Mouse (Mus musculus) v-Abl transformed pro-B cells (cell line): Measurements from ENCODE around the gene Nfam1.

Experiments
- in situ Hi-C, 2 experiments: fragments of 400-800 bp; cut with MboI; formaldehyde crosslinking; loops; one replicate each; pipeline ENCODE4 v1.15.1; 2025; ENCODE audit not compliant: unreplicated experiment in 2 of 2

Nfam1 gene

GRCm38 (mm10) chr15:83042655-83043361 lies 9.7 kb upstream of the Nfam1 start:
- in situ Hi-C loops, result loop anchor here (5.0 to 25.0 kb wide), 4 partner anchors 162 to 1019 kb away; partner anchors contain the start of genes Wbp2nl (in 2 of the 2) and Efcab6 (in 1 of the 2)

DNA sequence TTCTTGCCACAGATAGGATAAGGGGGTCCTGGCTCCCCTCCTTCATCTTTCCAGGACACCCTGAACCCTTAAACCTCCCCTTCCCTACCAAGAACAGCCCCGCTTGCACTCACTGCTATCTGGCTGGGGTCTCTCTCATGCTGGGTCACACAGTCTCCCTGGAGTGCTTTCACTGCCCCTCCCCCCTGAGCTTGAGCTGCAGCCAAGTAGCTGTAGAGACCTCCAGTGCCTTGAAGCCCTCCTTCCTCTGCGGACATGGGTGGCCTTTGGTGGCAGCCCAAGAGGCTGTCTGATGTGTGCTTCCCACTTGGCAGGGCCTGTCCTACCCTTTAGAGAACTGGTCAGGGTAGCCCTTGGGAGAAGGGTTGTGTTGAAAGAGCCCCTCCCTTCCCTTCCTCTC lies 7.0 kb upstream of the Nfam1 start:
- in situ Hi-C loops, result loop anchor here (5.0 to 25.0 kb wide), 4 partner anchors 165 to 1022 kb away; partner anchors contain the start of genes Wbp2nl (in 2 of the 2) and Efcab6 (in 1 of the 2)

- in situ Hi-C loops, result loop anchor here (5.0 to 25.0 kb wide), 3 partner anchors 222 to 1023 kb away; partner anchors contain the start of genes Wbp2nl (in 2 of the 2) and Efcab6 (in 1 of the 2)
Observed at GRCm38 (mm10) chr15:83038812-83039211, 5.7 kb upstream of the Nfam1 start.

GRCm38 (mm10) chr15:83037755-83038483 lies 4.8 kb upstream of the Nfam1 start:
- in situ Hi-C loops, result loop anchor here (5.0 to 25.0 kb wide), 3 partner anchors 221 to 1024 kb away; partner anchors contain the start of genes Wbp2nl (in 2 of the 2) and Efcab6 (in 1 of the 2)

GRCm38 (mm10) chr15:83036900-83037519 lies 3.9 kb upstream of the Nfam1 start:
- in situ Hi-C loops, result loop anchor here (5.0 to 25.0 kb wide), 3 partner anchors 220 to 1025 kb away; partner anchors contain the start of genes Wbp2nl (in 2 of the 2) and Efcab6 (in 1 of the 2)

DNA sequence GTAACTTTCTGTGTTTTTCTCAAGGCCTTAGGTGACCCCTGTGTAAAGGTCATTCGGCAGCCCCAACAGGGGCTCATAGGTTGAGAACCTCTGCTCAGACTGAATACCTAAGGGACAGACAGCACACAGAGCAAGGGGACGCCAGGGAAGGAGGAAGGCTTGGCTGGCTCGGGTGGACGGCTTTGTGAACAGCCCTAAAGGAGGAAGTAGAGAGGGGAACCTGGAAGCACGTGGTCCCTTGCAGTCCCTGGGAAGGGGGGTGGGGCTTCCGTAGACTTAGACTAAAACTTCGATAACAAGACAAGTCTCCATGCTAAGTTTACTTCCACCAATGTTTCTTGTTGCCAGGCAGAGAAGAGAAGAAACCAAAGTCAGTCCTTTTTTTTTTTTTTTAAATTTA lies 3.0 kb upstream of the Nfam1 start:
- in situ Hi-C loops, result loop anchor here (5.0 to 25.0 kb wide), 3 partner anchors 219 to 1026 kb away; partner anchors contain the start of genes Wbp2nl (in 2 of the 2) and Efcab6 (in 1 of the 2)

- in situ Hi-C loops, result loop anchor here (25.0 kb wide), 2 partner anchors 747 to 1028 kb away; partner anchors contain the start of genes Wbp2nl (in 2 of the 2) and Efcab6 (in 1 of the 2)
Observed at GRCm38 (mm10) chr15:83034275-83034977, 1.3 kb upstream of the Nfam1 start.

GRCm38 (mm10) chr15:83030884-83031283 lies 2.2 kb downstream of the Nfam1 start:
- in situ Hi-C loops, result loop anchor here (25.0 kb wide), 2 partner anchors 744 to 1031 kb away; partner anchors contain the start of genes Wbp2nl (in 2 of the 2) and Efcab6 (in 1 of the 2)

DNA sequence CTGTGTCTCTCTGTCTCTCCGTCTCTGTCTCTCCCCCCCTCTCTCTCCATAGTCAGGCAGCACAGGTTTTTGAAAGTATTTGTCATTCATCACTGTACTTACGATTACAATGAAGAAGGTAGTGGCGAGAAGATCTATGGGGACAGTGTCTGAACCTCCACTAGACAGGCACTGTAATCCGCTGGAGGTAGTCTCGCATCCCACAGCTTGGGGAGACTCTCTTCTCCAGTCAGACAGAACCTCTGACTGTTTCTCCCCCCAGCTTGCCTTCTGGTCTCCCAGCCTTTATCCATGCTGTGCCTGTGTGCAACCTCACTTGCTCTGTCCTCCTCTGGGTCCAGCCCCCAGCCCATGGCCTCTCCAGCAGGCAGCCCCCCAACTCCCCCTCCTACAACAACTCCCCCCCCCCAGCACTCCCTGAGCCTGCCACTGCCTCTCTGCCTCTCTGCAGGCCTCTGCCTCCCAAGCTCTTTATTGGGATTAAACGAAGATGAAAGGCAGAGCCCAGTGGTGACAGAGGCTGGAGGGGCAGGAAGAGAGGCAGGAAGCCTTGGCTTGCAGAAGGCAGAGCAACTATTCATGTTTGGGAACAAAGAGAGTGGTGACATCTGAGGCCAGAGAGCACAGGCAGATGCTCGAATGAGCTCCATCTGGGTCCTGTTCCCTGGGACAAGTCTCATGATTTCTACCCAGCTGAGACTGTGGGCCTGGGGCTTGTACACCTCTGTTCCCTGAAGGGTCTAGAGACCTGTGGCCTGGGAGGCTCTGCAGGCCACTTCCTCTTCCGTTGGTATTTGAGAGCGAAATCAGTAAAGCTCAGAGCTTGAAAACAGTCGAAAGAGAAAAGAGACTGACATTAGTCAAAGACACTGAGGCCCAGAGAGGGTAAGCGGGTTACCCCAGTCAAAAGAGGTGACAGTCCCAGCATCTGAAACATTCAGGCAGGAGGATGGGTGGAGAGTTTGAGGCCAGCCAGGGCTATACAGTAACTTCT lies 3.1 kb downstream of the Nfam1 start:
- in situ Hi-C loops, result loop anchor here (25.0 kb wide), 2 partner anchors 743 to 1032 kb away; partner anchors contain the start of genes Wbp2nl (in 2 of the 2) and Efcab6 (in 1 of the 2)

GRCm38 (mm10) chr15:83026129-83026528 lies 7.0 kb downstream of the Nfam1 start:
- in situ Hi-C loops, result loop anchor here (25.0 kb wide), 2 partner anchors 739 to 1036 kb away; partner anchors contain the start of genes Wbp2nl (in 2 of the 2) and Efcab6 (in 1 of the 2)

- in situ Hi-C loops, result loop anchor here (25.0 kb wide), 2 partner anchors 738 to 1037 kb away; partner anchors contain the start of genes Wbp2nl (in 2 of the 2) and Efcab6 (in 1 of the 2)
Observed at GRCm38 (mm10) chr15:83025041-83025760, 7.9 kb downstream of the Nfam1 start.

- in situ Hi-C loops, result no loop called here
Observed at GRCm38 (mm10) chr15:83022947-83023346, 10.2 kb downstream of the Nfam1 start.

- in situ Hi-C loops, result no loop called here
Observed at GRCm38 (mm10) chr15:83010990-83011664, 22.0 kb downstream of the Nfam1 start.

DNA sequence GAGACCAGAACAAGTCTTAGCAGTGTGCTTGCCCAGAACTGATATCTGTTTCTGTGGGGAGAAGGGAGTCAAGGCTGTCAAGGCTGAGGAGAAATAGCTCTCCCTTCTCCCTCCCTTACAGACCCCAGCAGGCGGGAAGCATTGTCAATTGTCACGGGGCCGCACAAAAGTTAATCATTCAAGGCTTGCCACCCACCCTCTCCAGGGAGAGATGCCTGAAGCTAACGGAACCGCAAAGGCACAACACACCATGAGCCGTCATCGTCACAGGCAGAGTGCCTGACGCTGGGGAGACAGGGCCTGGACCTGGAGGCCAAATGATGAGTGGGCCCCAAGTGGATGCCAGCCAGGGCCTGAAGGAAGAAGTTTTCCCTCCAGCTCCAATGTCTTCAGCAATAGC lies 22.7 kb downstream of the Nfam1 start:
- in situ Hi-C loops, result no loop called here

DNA sequence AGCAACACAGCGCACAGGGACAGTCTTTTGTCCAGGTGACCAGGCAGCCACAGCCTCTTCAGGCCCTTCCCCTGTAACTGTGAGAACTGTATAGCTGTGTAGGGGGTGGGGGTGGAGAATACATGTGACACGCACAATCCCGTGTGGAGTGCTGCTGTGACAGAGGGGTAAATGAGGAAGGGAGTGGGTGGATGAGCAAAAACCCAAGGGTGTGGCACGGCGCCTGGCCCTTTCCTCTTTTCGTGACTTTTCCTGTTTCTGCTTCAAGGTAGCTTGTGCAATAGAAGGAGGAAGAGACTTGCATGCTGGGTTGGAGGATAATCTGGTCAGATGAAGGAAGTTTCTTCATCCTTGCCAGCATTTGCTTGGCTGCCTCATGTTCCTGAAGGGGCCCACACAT lies 23.6 kb downstream of the Nfam1 start:
- in situ Hi-C loops, result no loop called here

- in situ Hi-C loops, result no loop called here
Observed at GRCm38 (mm10) chr15:83008761-83009423, 24.2 kb downstream of the Nfam1 start.
